Mouse (Mus musculus) CH12.LX (cell line): ENCODE data around the gene Tmem8. TPM values are rescaled to one million over a fixed set of nuclear protein-coding genes. Genes with fewer than 3 reads are reported as not detected.

Experiments
- DNase-seq: peaks from one replicate; pipeline ENCODE4 v3.0.0-alpha.2; 2013; ENCODE audit errors: extremely low read depth
- H3K27ac ChIP-seq: 2 replicates; pipeline ENCODE4 v1.5.1; 2012; ENCODE audit warnings: low read depth, mild to moderate bottlenecking, control low read depth, moderate library complexity; ENCODE audit not compliant: insufficient read depth
- H3K27me3 ChIP-seq: replicated peaks from 2 replicates; pipeline ENCODE3; 2012; ENCODE audit warnings: inconsistent platforms
- H3K36me3 ChIP-seq, 2 experiments: replicated peaks in 1 of 2; 2 replicates each; pipeline versions ENCODE3 to v1.6.1; 2012; ENCODE audit warnings: inconsistent platforms in 1 of 2, low read length in 1 of 2, mild to moderate bottlenecking in 1 of 2, mixed read lengths in 1 of 2, moderate library complexity in 1 of 2; ENCODE audit not compliant: control insufficient read depth in 1 of 2, insufficient read depth in 1 of 2
- H3K4me1 ChIP-seq, 2 experiments: 2 replicates each; pipeline ENCODE4 v1.6.1; 2012; ENCODE audit warnings: inconsistent platforms in 1 of 2, moderate library complexity in 1 of 2; ENCODE audit not compliant: insufficient read depth in 2 of 2, control insufficient read depth in 1 of 2
- H3K4me2 ChIP-seq: 2 replicates; pipeline ENCODE4 v1.6.1; 2012; ENCODE audit warnings: low read depth, mild to moderate bottlenecking, control low read depth; ENCODE audit not compliant: poor library complexity, insufficient read depth, severe bottlenecking
- H3K4me3 ChIP-seq, 3 experiments: fragments of 150-350 bp in 1 of 3; sonication (generic) in 1 of 3; replicated peaks in 1 of 3; 2 replicates each; pipeline versions ENCODE3 to v1.5.1; 2011 to 2012; ENCODE audit warnings: low read depth in 2 of 3, low read length in 2 of 3, mild to moderate bottlenecking in 2 of 3, moderate library complexity in 2 of 3, control low read depth in 1 of 3, improper control_type of control experiment in 1 of 3, inconsistent platforms in 1 of 3, mixed read lengths in 1 of 3; ENCODE audit not compliant: poor library complexity in 1 of 3
- H3K79me2 ChIP-seq: replicated peaks from 2 replicates; pipeline ENCODE4 v1.6.1; 2012; ENCODE audit warnings: mild to moderate bottlenecking, moderate library complexity; ENCODE audit not compliant: control insufficient read depth, poor library complexity, insufficient read depth, severe bottlenecking; ENCODE audit errors: extremely low read depth
- H3K9ac ChIP-seq: 2 replicates; pipeline ENCODE4 v1.6.1; 2012; ENCODE audit warnings: low read depth, mild to moderate bottlenecking, control low read depth, moderate library complexity; ENCODE audit not compliant: insufficient read depth
- H3K9me3 ChIP-seq: replicated peaks from 2 replicates; pipeline ENCODE3; 2012; ENCODE audit warnings: low read length, inconsistent platforms, mixed read lengths
- E2F4 ChIP-seq: IDR thresholded peaks from 2 replicates; pipeline ENCODE4 v1.6.1; 2011; ENCODE audit warnings: low read depth, low read length, improper control_type of control experiment; ENCODE audit not compliant: insufficient replicate concordance
- ELF1 ChIP-seq: IDR thresholded peaks from 2 replicates; pipeline ENCODE4 v1.6.1; 2014; ENCODE audit warnings: low read depth, mild to moderate bottlenecking, inconsistent platforms, low read length, improper control_type of control experiment
- ETS1 ChIP-seq: conservative IDR thresholded peaks from 2 replicates; pipeline ENCODE4 v1.6.1; 2012; ENCODE audit warnings: low read depth, mild to moderate bottlenecking, inconsistent platforms, low read length, improper control_type of control experiment, moderate library complexity
- HCFC1 ChIP-seq: IDR thresholded peaks from 2 replicates; pipeline ENCODE4 v1.6.1; 2012; ENCODE audit warnings: low read depth, mild to moderate bottlenecking, inconsistent platforms, low read length, improper control_type of control experiment
- MAFK ChIP-seq: IDR thresholded peaks from 2 replicates; pipeline ENCODE4 v1.6.1; 2011; ENCODE audit warnings: low read length, improper control_type of control experiment; ENCODE audit not compliant: insufficient replicate concordance
- MEF2A ChIP-seq: IDR thresholded peaks from 2 replicates; pipeline ENCODE4 v1.6.1; 2014; ENCODE audit warnings: low read depth, mild to moderate bottlenecking, inconsistent platforms, low read length, improper control_type of control experiment, borderline replicate concordance
- NELFE ChIP-seq: IDR thresholded peaks from 2 replicates; pipeline ENCODE4 v1.6.1; 2011; ENCODE audit warnings: low read depth, low read length, improper control_type of control experiment
- PAX5 ChIP-seq: IDR thresholded peaks from 2 replicates; pipeline ENCODE4 v1.6.1; 2012; ENCODE audit warnings: low read length, inconsistent platforms, mixed read lengths
- RCOR1 ChIP-seq: conservative IDR thresholded peaks from 2 replicates; pipeline ENCODE4 v1.6.1; 2012; ENCODE audit warnings: low read depth, mild to moderate bottlenecking, inconsistent platforms, low read length, improper control_type of control experiment
- TCF12 ChIP-seq: IDR thresholded peaks from 2 replicates; pipeline ENCODE4 v1.6.1; 2014; ENCODE audit warnings: low read depth, mild to moderate bottlenecking, inconsistent platforms, low read length, improper control_type of control experiment
- ZKSCAN1 ChIP-seq: IDR thresholded peaks from 2 replicates; pipeline ENCODE4 v1.6.1; 2012; ENCODE audit warnings: low read depth, inconsistent platforms, low read length, improper control_type of control experiment, borderline replicate concordance
- ZMIZ1 ChIP-seq: IDR thresholded peaks from 2 replicates; pipeline ENCODE4 v1.6.1; 2012; ENCODE audit warnings: low read depth, mild to moderate bottlenecking, inconsistent platforms, low read length, improper control_type of control experiment
- dilution Hi-C: fragments of 300-500 bp; cut with MboI; formaldehyde crosslinking; loops from 2 replicates; pipeline ENCODE4 v1.14.3; 2020; ENCODE audit warnings: low sequenced_read_pairs; ENCODE audit not compliant: extremely low pct_unique_long_range_greater_than_20kb, extremely low pct_ligation_motif_present
- in situ Hi-C: fragments of 300-500 bp; cut with MboI; formaldehyde crosslinking; loops from 3 replicates; pipeline ENCODE4 v1.14.3; 2019; ENCODE audit warnings: low sequenced_read_pairs, low pct_ligation_motif_present, low pct_unique_long_range_greater_than_20kb, mixed read lengths
- polyA plus RNA-seq: library from polyadenylated mRNA; unstranded; fragments of >175 nt; gene quantifications from 2 replicates; pipeline ENCODE4 v1.2.1, GENCODE M21; 2012; ENCODE audit warnings: low read depth; ENCODE audit not compliant: insufficient read length
- total RNA-seq, 2 experiments: library from RNA; depleted of rRNA; stranded (reverse); fragments of 300-350 nt in 1 of 2; fragments of >200 nt in 1 of 2; gene quantifications; 2 replicates each; pipeline ENCODE4 v1.2.3; 2012 to 2014

The Tmem8 gene
- total and polyA plus RNA-seq, 3 experiments = 2.8 to 4.6 (median 3.6) TPM

GRCm38 (mm10) chr17:26131062-26131732 is 18.1 kb downstream of the Tmem8 start:
- Histone ChIP-seq H3K36me3 (peaks cover 41 to 78% of the 10 kb centered on the region in 2 experiments), H3K4me2 (no peak overlapping the region)
- TF ChIP-seq E2F4 (no peak), ZKSCAN1 (no peak), MAFK (no peak), MEF2A (no peak), ELF1 (no peak), NELFE (no peak), HCFC1 (no peak), ZMIZ1 (no peak), TCF12 (no peak)
- TF ChIP-seq, all 38 proteins: peak for 0
- no peak for DNase-seq
- Histone ChIP-seq H3K4me3 (no peak overlapping the region), H3K79me2 (no peaks in the 10 kb centered on the region), H3K4me1 (peaks cover 0 to 5% of the 10 kb centered on the region in 2 experiments; a peak in 2 of 4 replicates), H3K27me3 (no peaks in the 10 kb centered on the region), H3K9me3 (no peaks in the 10 kb centered on the region), H3K27ac (no peak overlapping the region), H3K9ac (no peak overlapping the region)
- in situ Hi-C loops = no loop called here
- dilution Hi-C loops = no loop called here

- peaks cover 32 to 69% of the 10 kb centered on the region in 2 experiments for H3K36me3 ChIP-seq
Measured at GRCm38 (mm10) chr17:26131856-26132853, 19.1 kb downstream of the Tmem8 start.

More at GRCm38 (mm10) chr17:26131856-26132853, 19.1 kb downstream of the Tmem8 start:
- H3K79me2 ChIP-seq = no peaks in the 10 kb centered on the region
- no peak for DNase-seq
- H3K4me1 ChIP-seq = peaks cover 0 to 5% of the 10 kb centered on the region in 2 experiments; a peak in 2 of 4 replicates
- H3K27ac ChIP-seq = no peak overlapping the region
- no peaks in the 10 kb centered on the region for H3K27me3 ChIP-seq
- H3K4me2 ChIP-seq = no peak overlapping the region
- in situ Hi-C loops (no loop called here), dilution Hi-C loops (no loop called here)
- no peak overlapping the region for H3K9ac ChIP-seq
- H3K9me3 ChIP-seq = no peaks in the 10 kb centered on the region
- no peak overlapping the region for H3K4me3 ChIP-seq
- no peak for TF ChIP-seq PAX5
- no peak for TF ChIP-seq ETS1
- no peak for TF ChIP-seq RCOR1
- TF ChIP-seq, all 38 proteins: peak for 0
